Mouse (Mus musculus): Measurements from ENCODE around the gene Add3.

Gene Add3

GRCm38 (mm10) chr19:53273781-53274428 is 133.7 kb downstream of the Add3 start:
- DNase-seq = no peak

- DNase-seq = no peak
These were observed 135.0 kb downstream of the Add3 start for GRCm38 (mm10) chr19:53275204-53275603.

- no peak for DNase-seq
These were observed 136.9 kb downstream of the Add3 start for GRCm38 (mm10) chr19:53276902-53277707.

GRCm38 (mm10) chr19:53278491-53279415 is 138.5 kb downstream of the Add3 start:
- no peak for DNase-seq

GRCm38 (mm10) chr19:53280254-53280653 is 140.0 kb downstream of the Add3 start:
- no peak for DNase-seq

GRCm38 (mm10) chr19:53282571-53282970 is 142.3 kb downstream of the Add3 start:
- no peak for DNase-seq

GRCm38 (mm10) chr19:53283742-53284141 is 143.5 kb downstream of the Add3 start:
- DNase-seq = no peak

- no peak for DNase-seq
These were observed 144.3 kb downstream of the Add3 start for GRCm38 (mm10) chr19:53284268-53285208.

- DNase-seq = no peak
These were observed 156.3 kb downstream of the Add3 start for GRCm38 (mm10) chr19:53296331-53297254.
